Mouse (Mus musculus): Measurements from ENCODE around the gene Dnajc4. TPM values are rescaled to one million over a fixed set of nuclear protein-coding genes. Genes with fewer than 3 reads are reported as not detected.

Dnajc4 gene
- polyA plus RNA-seq, 1 experiment from 2014 or later = 24.6 TPM

- no peak for DNase-seq (ENCODE audit: low spot score)
- H3K4me1 ChIP-seq = peaks cover 40% of the 10 kb centered on the region
- no peak overlapping the region for H3K4me3 ChIP-seq
- no peak overlapping the region for H3K27ac ChIP-seq
- no peaks in the 10 kb centered on the region for H3K27me3 ChIP-seq (ENCODE audit: insufficient read depth, poor library complexity, severe bottlenecking)
- H3K36me3 ChIP-seq = peaks cover 70% of the 10 kb centered on the region
- WGBS = 61% methylated on average over 9 of the region's 10 CpGs
- no peaks in the 10 kb centered on the region for H3K9me3 ChIP-seq
Measured at GRCm38 (mm10) chr19:6956461-6956860, 35.9 kb downstream of the Dnajc4 start.

- no peak for DNase-seq (ENCODE audit: low spot score)
- no peak overlapping the region for H3K4me3 ChIP-seq
- H3K27ac ChIP-seq = peak overlapping the region; percentile 42; the same call in 1 of the 2 replicates
- H3K36me3 ChIP-seq = peaks cover 65% of the 10 kb centered on the region
- 65% methylated on average over 7 of the region's 7 CpGs for WGBS
- no peaks in the 10 kb centered on the region for H3K9me3 ChIP-seq
- no peaks in the 10 kb centered on the region for H3K27me3 ChIP-seq (ENCODE audit: insufficient read depth, poor library complexity, severe bottlenecking)
- peaks cover 40% of the 10 kb centered on the region for H3K4me1 ChIP-seq
Measured at GRCm38 (mm10) chr19:6955424-6955823, 36.9 kb downstream of the Dnajc4 start.

GRCm38 (mm10) chr19:6954046-6954445 is 38.3 kb downstream of the Dnajc4 start:
- peak overlapping the region; percentile 5; the same call in 1 of the 2 replicates for H3K4me3 ChIP-seq
- H3K27me3 ChIP-seq (ENCODE audit: insufficient read depth, poor library complexity, severe bottlenecking) = no peaks in the 10 kb centered on the region
- 60% methylated on average over 9 of the region's 9 CpGs for WGBS
- no peak for DNase-seq (ENCODE audit: low spot score)
- no peaks in the 10 kb centered on the region for H3K9me3 ChIP-seq
- peaks cover 57% of the 10 kb centered on the region for H3K36me3 ChIP-seq
- H3K27ac ChIP-seq = peak overlapping the region; percentile 59; the same call in 1 of the 2 replicates
- H3K4me1 ChIP-seq = peaks cover 53% of the 10 kb centered on the region

GRCm38 (mm10) chr19:6952712-6953037 is 39.7 kb downstream of the Dnajc4 start:
- WGBS = 2% methylated on average over 3 of the region's 3 CpGs
- peaks cover 51% of the 10 kb centered on the region for H3K36me3 ChIP-seq
- no peaks in the 10 kb centered on the region for H3K9me3 ChIP-seq
- peak overlapping the region; percentile 90 for H3K27ac ChIP-seq
- no peak for DNase-seq (ENCODE audit: low spot score)
- H3K4me3 ChIP-seq = peak overlapping the region; percentile 73
- H3K27me3 ChIP-seq (ENCODE audit: insufficient read depth, poor library complexity, severe bottlenecking) = no peaks in the 10 kb centered on the region
- H3K4me1 ChIP-seq = peaks cover 54% of the 10 kb centered on the region

GRCm38 (mm10) chr19:6951994-6952711 is 40.2 kb downstream of the Dnajc4 start:
- under 1% methylated on average over 31 of the region's 31 CpGs for WGBS

GRCm38 (mm10) chr19:6951381-6951968 is 40.9 kb downstream of the Dnajc4 start:
- Histone ChIP-seq H3K27ac (peak overlapping the region; percentile 90), H3K9me3 (no peaks in the 10 kb centered on the region), H3K4me1 (peaks cover 54% of the 10 kb centered on the region), H3K36me3 (peaks cover 42% of the 10 kb centered on the region), H3K27me3 (ENCODE audit: insufficient read depth, poor library complexity, severe bottlenecking) (no peaks in the 10 kb centered on the region), H3K4me3 (peak overlapping the region; percentile 73)
- under 1% methylated on average over 35 of the region's 35 CpGs for WGBS
- DNase-seq (ENCODE audit: low spot score) = peak; percentile 96

More at GRCm38 (mm10) chr19:6951994-6952711, 40.2 kb downstream of the Dnajc4 start:
- peak overlapping the region; percentile 73 for H3K4me3 ChIP-seq
- H3K27ac ChIP-seq = peak overlapping the region; percentile 90
- DNase-seq (ENCODE audit: low spot score) = peak; percentile 86
- H3K4me1 ChIP-seq = peaks cover 54% of the 10 kb centered on the region
- H3K27me3 ChIP-seq (ENCODE audit: insufficient read depth, poor library complexity, severe bottlenecking) = no peaks in the 10 kb centered on the region
- peaks cover 46% of the 10 kb centered on the region for H3K36me3 ChIP-seq
- H3K9me3 ChIP-seq = no peaks in the 10 kb centered on the region

- peak; percentile 87 for DNase-seq (ENCODE audit: low spot score)
- no peaks in the 10 kb centered on the region for H3K27me3 ChIP-seq (ENCODE audit: insufficient read depth, poor library complexity, severe bottlenecking)
- WGBS = under 1% methylated on average over 28 of the region's 28 CpGs
- H3K4me3 ChIP-seq = peak overlapping the region; percentile 73
- H3K36me3 ChIP-seq = peaks cover 39% of the 10 kb centered on the region
- peak overlapping the region; percentile 90 for H3K27ac ChIP-seq
- H3K9me3 ChIP-seq = no peaks in the 10 kb centered on the region
- peaks cover 50% of the 10 kb centered on the region for H3K4me1 ChIP-seq
Measured at GRCm38 (mm10) chr19:6950613-6951153, 41.7 kb downstream of the Dnajc4 start.

- 57% methylated on average over 5 of the region's 5 CpGs for WGBS
- Histone ChIP-seq H3K9me3 (no peaks in the 10 kb centered on the region), H3K4me3 (peak overlapping the region; percentile 73), H3K4me1 (peaks cover 43% of the 10 kb centered on the region), H3K36me3 (peaks cover 38% of the 10 kb centered on the region), H3K27me3 (ENCODE audit: insufficient read depth, poor library complexity, severe bottlenecking) (no peaks in the 10 kb centered on the region), H3K27ac (peak overlapping the region; percentile 90)
- DNase-seq (ENCODE audit: low spot score) = no peak
Measured at GRCm38 (mm10) chr19:6949951-6950350, 42.4 kb downstream of the Dnajc4 start.

GRCm38 (mm10) chr19:6949532-6949931 is 42.8 kb downstream of the Dnajc4 start:
- DNase-seq (ENCODE audit: low spot score) = no peak
- Histone ChIP-seq H3K9me3 (no peaks in the 10 kb centered on the region), H3K4me3 (peak overlapping the region; percentile 73; the same call in 1 of the 2 replicates), H3K4me1 (peaks cover 39% of the 10 kb centered on the region), H3K36me3 (peaks cover 36% of the 10 kb centered on the region), H3K27ac (peak overlapping the region; percentile 38; the same call in 1 of the 2 replicates), H3K27me3 (ENCODE audit: insufficient read depth, poor library complexity, severe bottlenecking) (no peaks in the 10 kb centered on the region)
- WGBS = 87% methylated on average over 5 of the region's 5 CpGs

- Histone ChIP-seq H3K27me3 (ENCODE audit: insufficient read depth, poor library complexity, severe bottlenecking) (no peaks in the 10 kb centered on the region), H3K4me3 (no peak overlapping the region), H3K36me3 (peaks cover 29% of the 10 kb centered on the region), H3K9me3 (no peaks in the 10 kb centered on the region), H3K27ac (no peak overlapping the region), H3K4me1 (peaks cover 27% of the 10 kb centered on the region)
- DNase-seq (ENCODE audit: low spot score) = no peak
- WGBS = 76% methylated on average over 4 of the region's 4 CpGs
Measured at GRCm38 (mm10) chr19:6948186-6948585, 44.2 kb downstream of the Dnajc4 start.

- H3K9me3 ChIP-seq = no peaks in the 10 kb centered on the region
- H3K4me1 ChIP-seq = peaks cover 27% of the 10 kb centered on the region
Measured at GRCm38 (mm10) chr19:6947742-6948141, 44.6 kb downstream of the Dnajc4 start.

GRCm38 (mm10) chr19:6943709-6944108 is 48.7 kb downstream of the Dnajc4 start:
- Histone ChIP-seq H3K27me3 (ENCODE audit: insufficient read depth, poor library complexity, severe bottlenecking) (peaks cover 17% of the 10 kb centered on the region; the same call in 1 of the 2 replicates), H3K4me3 (no peak overlapping the region), H3K9me3 (no peaks in the 10 kb centered on the region), H3K27ac (no peak overlapping the region), H3K36me3 (peaks cover 20% of the 10 kb centered on the region), H3K4me1 (peaks cover 34% of the 10 kb centered on the region)
- 91% methylated on average over 6 of the region's 6 CpGs for WGBS
- no peak for DNase-seq (ENCODE audit: low spot score)

More at GRCm38 (mm10) chr19:6947742-6948141, 44.6 kb downstream of the Dnajc4 start:
- Histone ChIP-seq H3K27ac (no peak overlapping the region), H3K4me3 (no peak overlapping the region), H3K36me3 (peaks cover 29% of the 10 kb centered on the region), H3K27me3 (ENCODE audit: insufficient read depth, poor library complexity, severe bottlenecking) (no peaks in the 10 kb centered on the region)
- 50% methylated on average over 4 of the region's 4 CpGs for WGBS
- no peak for DNase-seq (ENCODE audit: low spot score)

GRCm38 (mm10) chr19:6942764-6943163 is 49.6 kb downstream of the Dnajc4 start:
- Histone ChIP-seq H3K9me3 (no peaks in the 10 kb centered on the region), H3K27me3 (ENCODE audit: insufficient read depth, poor library complexity, severe bottlenecking) (peaks cover 25% of the 10 kb centered on the region), H3K4me3 (peak overlapping the region; percentile 88), H3K36me3 (peaks cover 16% of the 10 kb centered on the region), H3K27ac (peak overlapping the region; percentile 96), H3K4me1 (peaks cover 38% of the 10 kb centered on the region)
- WGBS = 33% methylated on average over 5 of the region's 5 CpGs
- DNase-seq (ENCODE audit: low spot score) = no peak
